Mouse (Mus musculus): ENCODE data around the gene Amdhd1.

DNA sequence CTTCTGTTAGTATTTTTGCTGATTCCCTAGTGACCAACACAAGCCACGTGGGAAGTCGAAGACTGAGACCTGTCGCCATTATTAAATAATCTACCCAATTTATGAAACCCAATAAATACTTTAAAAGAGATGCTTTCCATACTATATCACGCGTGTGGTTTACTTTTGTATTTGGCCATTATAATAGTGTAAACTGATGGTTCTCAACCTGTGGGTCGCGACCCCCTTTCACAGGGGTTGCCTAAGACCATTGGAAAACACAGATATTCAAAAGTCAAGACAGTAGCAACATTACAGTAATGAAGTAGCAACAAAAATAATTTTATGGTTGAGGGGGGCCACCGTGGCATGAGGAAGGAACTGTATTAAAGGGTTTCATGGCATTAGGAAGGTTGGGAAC lies 20.7 kb downstream of the Amdhd1 start:
- TF ChIP-seq POLR2A (IDR thresholded peaks at IDR 0.05; ENCODE audit: low read depth, low read length) (no peak), CTCF (IDR thresholded peaks at IDR 0.05; ENCODE audit: borderline replicate concordance, insufficient read depth, low read length) (no peak)
